Mouse (Mus musculus): ENCODE results near the gene Ntn1.

Ntn1 gene

DNA sequence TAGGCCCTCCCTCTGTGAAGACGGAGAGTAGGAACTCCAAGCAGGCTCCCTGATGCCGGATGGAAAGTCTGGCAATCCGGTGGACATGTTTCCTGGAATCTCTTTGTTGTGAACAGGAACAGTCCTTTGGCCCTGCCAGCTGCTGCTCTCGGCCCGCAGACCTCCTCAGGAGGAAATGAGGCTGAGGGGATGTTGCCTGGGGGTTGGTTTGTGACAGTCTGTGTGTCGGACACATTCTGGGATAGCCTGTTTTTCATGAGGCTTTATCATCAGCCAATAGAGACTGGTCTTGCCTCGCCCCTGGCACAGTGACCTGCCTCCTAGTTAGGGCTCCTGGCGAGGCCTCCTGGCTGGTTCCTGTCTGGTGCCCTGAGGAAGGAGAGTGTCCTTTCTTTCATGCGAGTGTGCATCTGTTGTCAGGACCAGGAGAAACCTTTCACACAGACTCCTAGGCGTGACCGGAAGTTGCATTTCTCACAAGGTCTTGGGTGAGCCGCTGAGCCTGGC lies 211.9 kb downstream of the Ntn1 start:
- no peak for DNase-seq (ENCODE audit: low spot score in 2 of 2)

- DNase-seq (ENCODE audit: low spot score in 2 of 2) = no peak
Measured at GRCm38 (mm10) chr11:68187242-68187641, 213.4 kb downstream of the Ntn1 start.

GRCm38 (mm10) chr11:68185647-68186046 lies 215.0 kb downstream of the Ntn1 start:
- peak in 1 of 2 experiments; percentile 61 for DNase-seq (ENCODE audit: low spot score in 2 of 2)

- DNase-seq (ENCODE audit: low spot score in 2 of 2) = no peak
Measured at GRCm38 (mm10) chr11:68177415-68177814, 223.2 kb downstream of the Ntn1 start.

DNA sequence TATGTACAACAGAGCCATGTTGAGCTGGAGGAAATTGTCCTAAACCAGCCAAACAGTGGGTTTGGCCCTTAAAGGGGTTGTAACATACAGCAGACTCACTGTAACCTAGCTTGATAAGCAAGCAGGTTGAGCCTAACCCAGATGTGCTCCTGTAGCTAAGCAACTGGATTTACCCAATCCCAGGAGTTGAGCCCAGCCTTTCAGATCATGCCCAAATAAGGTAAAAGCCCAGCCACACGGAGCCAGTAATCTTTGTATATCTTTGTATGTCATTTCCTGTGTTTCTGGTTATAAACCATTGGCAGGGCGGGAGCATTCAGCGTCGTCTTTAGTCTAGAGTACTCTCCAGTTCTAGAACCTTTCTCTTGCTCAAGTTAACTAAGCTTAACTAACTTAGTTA lies 224.1 kb downstream of the Ntn1 start:
- no peak for DNase-seq (ENCODE audit: low spot score in 2 of 2)

DNA sequence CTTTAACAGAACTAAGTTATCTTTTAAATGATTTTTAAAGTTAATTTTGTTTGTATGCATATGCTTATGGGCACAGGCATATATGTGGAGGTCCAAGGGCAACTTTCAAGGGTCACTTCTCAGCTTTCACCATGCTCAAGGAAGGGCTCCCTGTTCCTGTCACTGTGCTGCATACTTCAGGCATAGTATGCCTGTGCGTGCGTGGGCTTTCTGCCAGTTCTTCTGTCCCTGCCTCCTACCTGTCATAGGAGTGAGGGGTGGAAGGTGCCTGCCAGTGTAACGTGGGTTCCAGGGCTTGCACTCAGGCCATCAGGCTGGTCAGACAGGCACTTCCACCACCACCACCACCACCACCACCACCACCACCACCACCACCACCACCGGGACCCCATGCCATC lies 228.0 kb downstream of the Ntn1 start:
- DNase-seq (ENCODE audit: low spot score in 2 of 2) = no peak

DNA sequence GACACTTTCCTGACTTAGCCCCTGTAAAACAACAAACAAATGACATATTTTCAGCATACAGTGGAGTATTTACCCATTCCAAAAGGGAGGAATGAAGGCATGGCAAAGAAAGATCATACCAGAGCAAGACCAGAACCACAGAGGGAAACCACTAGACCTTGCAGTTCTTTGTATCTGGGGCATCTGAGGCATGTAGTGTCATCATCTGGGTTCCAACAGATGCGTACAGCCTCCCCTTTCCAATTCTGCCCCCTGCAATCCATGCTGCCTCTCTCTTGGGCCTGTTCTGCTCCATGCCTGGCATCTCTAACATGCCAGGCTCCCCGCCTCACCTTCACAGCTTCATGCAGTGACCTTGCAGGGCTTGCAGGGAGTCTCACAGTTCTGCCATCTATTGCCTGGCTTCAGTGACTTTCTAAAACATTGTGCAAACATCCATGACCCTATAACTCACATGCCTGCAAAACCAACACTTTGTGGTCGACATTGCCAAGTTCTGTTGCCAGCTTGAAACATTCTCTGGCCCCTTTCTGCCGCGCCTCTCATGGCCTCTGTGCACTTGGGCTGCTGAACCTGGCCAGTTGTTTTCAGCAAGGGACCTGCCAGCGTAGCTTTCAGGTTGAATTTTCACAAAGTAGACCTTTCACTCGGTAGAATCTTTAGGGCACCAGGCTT lies 228.5 kb downstream of the Ntn1 start:
- DNase-seq (ENCODE audit: low spot score in 2 of 2) = no peak

DNA sequence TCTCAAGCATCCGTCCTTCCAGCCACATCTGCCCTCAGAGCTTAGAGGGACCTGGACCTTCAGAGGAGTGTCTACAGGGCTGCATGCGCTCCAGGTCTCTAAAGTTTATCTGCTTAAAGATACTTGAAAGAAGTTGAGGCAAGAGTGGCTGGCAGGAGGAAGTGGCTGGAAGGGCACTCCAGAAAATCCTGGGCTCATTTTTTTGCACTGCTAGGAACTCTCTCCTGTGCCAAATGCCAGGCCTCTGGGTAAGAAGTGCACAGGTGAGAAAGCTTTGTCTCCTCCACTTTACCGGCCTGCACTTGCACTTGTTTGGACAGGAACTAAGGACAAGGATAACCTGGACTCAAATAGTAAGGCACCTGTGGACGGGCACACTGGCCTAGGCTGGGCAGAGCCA lies 232.2 kb downstream of the Ntn1 start:
- DNase-seq (ENCODE audit: low spot score in 2 of 2) = no peak

- no peak for DNase-seq (ENCODE audit: low spot score in 2 of 2)
Measured at GRCm38 (mm10) chr11:68164408-68164807, 236.2 kb downstream of the Ntn1 start.

GRCm38 (mm10) chr11:68159867-68160266 lies 240.8 kb downstream of the Ntn1 start:
- no peak for DNase-seq (ENCODE audit: low spot score in 2 of 2)

All from right cerebral cortex, postnatal 36 days (tissue).